Mouse (Mus musculus) kidney, embryonic 16.5 days (tissue): ENCODE measurements around the gene Zfp809. TPM values are rescaled to one million over a fixed set of nuclear protein-coding genes. Genes with fewer than 3 reads are reported as not detected.
"Not testable (repeated sequence)": the region's sequence is repeated elsewhere in the genome, so short reads cannot be mapped to it uniquely, and the experiment has no call there.

Experiments used
- ATAC-seq: fragments of 200-750 bp; cut with Nextera tagmentation; 2 replicates; pipeline ENCODE4 v1.8.0; 2017; ENCODE audit warnings: moderate TSS enrichment; ENCODE audit not compliant: low FRiP score, low TSS enrichment
- H3K27ac ChIP-seq: fragments of 300-500 bp; sonication (generic); 2 replicates; pipeline ENCODE4 v1.5.1; 2014; ENCODE audit warnings: low read length
- H3K27me3 ChIP-seq: fragments of 300-500 bp; sonication (generic); 2 replicates; pipeline ENCODE4 v1.6.1; 2014; ENCODE audit warnings: low read length, control low read depth, mixed read lengths; ENCODE audit not compliant: insufficient read depth
- H3K36me3 ChIP-seq: fragments of 300-500 bp; sonication (generic); 2 replicates; pipeline ENCODE4 v1.6.1; 2014; ENCODE audit warnings: low read length, control low read depth, mixed read lengths; ENCODE audit not compliant: insufficient read depth
- H3K4me1 ChIP-seq: fragments of 300-500 bp; sonication (generic); 2 replicates; pipeline ENCODE4 v1.6.1; 2014; ENCODE audit warnings: low read length, control low read depth, mixed read lengths; ENCODE audit not compliant: insufficient read depth
- H3K4me2 ChIP-seq: fragments of 300-500 bp; sonication (generic); replicated peaks from 2 replicates; pipeline ENCODE4 v1.6.1; 2014; ENCODE audit warnings: low read depth, low read length
- H3K4me3 ChIP-seq: fragments of 300-500 bp; sonication (generic); 2 replicates; pipeline ENCODE4 v1.5.1; 2014; ENCODE audit warnings: mild to moderate bottlenecking, low read length
- H3K9ac ChIP-seq: fragments of 300-500 bp; sonication (generic); replicated peaks from 2 replicates; pipeline ENCODE4 v1.6.1; 2014; ENCODE audit warnings: low read length
- H3K9me3 ChIP-seq: fragments of 300-500 bp; sonication (generic); 2 replicates; pipeline ENCODE4 v1.6.1; 2016; ENCODE audit warnings: low read length, control low read depth
- WGBS: fragments of 180-500 bp; shearing (Covaris S2); extraction: QIAGEN DNeasy Blood & Tissue Kit; methylation state at CpG from one replicate; pipeline ENCODE4 v1.1.7; 2014; 5-methylcytosine and 5-hydroxymethylcytosine counted together
- polyA plus RNA-seq: library from polyadenylated mRNA; unstranded; fragments of >200 nt; fragmentation: Nextera tagmentation; extraction: Ambion mirVana; gene quantifications from 2 replicates; pipeline ENCODE4 v1.2.1, GENCODE M21; 2015

Zfp809 gene
- polyA plus RNA-seq, 1 experiment from 2014 or later: 20.0 TPM

- H3K27ac ChIP-seq, H3K4me1 ChIP-seq, ATAC-seq, H3K9me3 ChIP-seq, H3K27me3 ChIP-seq, H3K36me3 ChIP-seq: not testable (repeated sequence)
- 70% methylated on average over 7 of the region's 7 CpGs for WGBS
- peak overlapping the region; percentile 83 for H3K4me2 ChIP-seq
- H3K4me3 ChIP-seq: peak overlapping the region; percentile 73
- H3K9ac ChIP-seq: peak overlapping the region; percentile 83; the same call in 1 of the 2 replicates
These were observed 817 bp downstream of the Zfp809 start for GRCm38 (mm10) chr9:22226389-22226673.

- ATAC-seq: no peak
- H3K36me3 ChIP-seq: no peaks in the 10 kb centered on the region
- 82% methylated on average over 15 of the region's 15 CpGs for WGBS
- no peaks in the 10 kb centered on the region for H3K27me3 ChIP-seq
- H3K9ac ChIP-seq: no peak overlapping the region
- H3K9me3 ChIP-seq: 0 out of 2 replicates have a peak, but pooled peaks cover 2% of the 10 kb centered on the region
- H3K27ac ChIP-seq: no peak overlapping the region
- no peak overlapping the region for H3K4me2 ChIP-seq
- H3K4me3 ChIP-seq: no peak overlapping the region
- peaks cover 4% of the 10 kb centered on the region for H3K4me1 ChIP-seq
These were observed 1.3 kb downstream of the Zfp809 start for GRCm38 (mm10) chr9:22226846-22227245.

GRCm38 (mm10) chr9:22229386-22230026 lies 4.0 kb downstream of the Zfp809 start:
- ATAC-seq: no peak
- Histone ChIP-seq H3K9me3 (0 out of 2 replicates have a peak, but pooled peaks cover 2% of the 10 kb centered on the region), H3K4me3 (no peak overlapping the region), H3K4me2 (no peak overlapping the region), H3K4me1 (peaks cover 4% of the 10 kb centered on the region), H3K36me3 (no peaks in the 10 kb centered on the region), H3K27ac (no peak overlapping the region), H3K27me3 (no peaks in the 10 kb centered on the region), H3K9ac (no peak overlapping the region)
- WGBS: 89% methylated on average over 6 of the region's 7 CpGs

GRCm38 (mm10) chr9:22230061-22230460 lies 4.5 kb downstream of the Zfp809 start:
- Histone ChIP-seq H3K27me3 (no peaks in the 10 kb centered on the region), H3K4me2 (no peak overlapping the region), H3K36me3 (peaks cover 2% of the 10 kb centered on the region), H3K9ac (no peak overlapping the region), H3K27ac (no peak overlapping the region), H3K9me3 (0 out of 2 replicates have a peak, but pooled peaks cover 2% of the 10 kb centered on the region), H3K4me3 (no peak overlapping the region), H3K4me1 (peaks cover 4% of the 10 kb centered on the region)
- WGBS: 94% methylated on average over 3 of the region's 3 CpGs
- ATAC-seq: no peak

GRCm38 (mm10) chr9:22230556-22230955 lies 5.0 kb downstream of the Zfp809 start:
- H3K9ac ChIP-seq: no peak overlapping the region
- no peak for ATAC-seq
- H3K4me2 ChIP-seq: no peak overlapping the region
- no peak overlapping the region for H3K27ac ChIP-seq
- peaks cover 4% of the 10 kb centered on the region for H3K4me1 ChIP-seq
- 0 out of 2 replicates have a peak, but pooled peaks cover 2% of the 10 kb centered on the region for H3K9me3 ChIP-seq
- no peak overlapping the region for H3K4me3 ChIP-seq
- no peaks in the 10 kb centered on the region for H3K27me3 ChIP-seq
- peaks cover 7% of the 10 kb centered on the region for H3K36me3 ChIP-seq

GRCm38 (mm10) chr9:22240001-22240400 lies 14.5 kb downstream of the Zfp809 start:
- WGBS: 96% methylated on average over 4 of the region's 4 CpGs

GRCm38 (mm10) chr9:22244242-22244641 lies 18.7 kb downstream of the Zfp809 start:
- H3K4me2 ChIP-seq: no peak overlapping the region
- no peaks in the 10 kb centered on the region for H3K27me3 ChIP-seq
- no peak for ATAC-seq
- H3K27ac ChIP-seq: no peak overlapping the region
- H3K9me3 ChIP-seq: peaks cover 44% of the 10 kb centered on the region
- WGBS: 98% methylated on average over 2 of the region's 2 CpGs
- no peak overlapping the region for H3K9ac ChIP-seq
- no peak overlapping the region for H3K4me3 ChIP-seq
- H3K4me1 ChIP-seq: no peaks in the 10 kb centered on the region
- H3K36me3 ChIP-seq: peaks cover 83% of the 10 kb centered on the region

More at GRCm38 (mm10) chr9:22240001-22240400, 14.5 kb downstream of the Zfp809 start:
- H3K9me3 ChIP-seq: peaks cover 23% of the 10 kb centered on the region; the same call in 1 of the 2 replicates
- H3K4me1 ChIP-seq: no peaks in the 10 kb centered on the region
- no peak overlapping the region for H3K4me2 ChIP-seq
- no peak overlapping the region for H3K4me3 ChIP-seq
- ATAC-seq: no peak
- no peaks in the 10 kb centered on the region for H3K27me3 ChIP-seq
- peaks cover 84% of the 10 kb centered on the region for H3K36me3 ChIP-seq
- no peak overlapping the region for H3K27ac ChIP-seq
- no peak overlapping the region for H3K9ac ChIP-seq

GRCm38 (mm10) chr9:22256579-22256978 lies 31.1 kb downstream of the Zfp809 start:
- no peaks in the 10 kb centered on the region for H3K4me1 ChIP-seq
- H3K27me3 ChIP-seq: no peaks in the 10 kb centered on the region
- no peak overlapping the region for H3K27ac ChIP-seq
- peaks cover 21% of the 10 kb centered on the region for H3K9me3 ChIP-seq
- 90% methylated on average over 4 of the region's 4 CpGs for WGBS
- no peak for ATAC-seq
- H3K36me3 ChIP-seq: peaks cover 39% of the 10 kb centered on the region
- no peak overlapping the region for H3K4me2 ChIP-seq
- H3K4me3 ChIP-seq: no peak overlapping the region
- H3K9ac ChIP-seq: no peak overlapping the region

GRCm38 (mm10) chr9:22258784-22259183 lies 33.3 kb downstream of the Zfp809 start:
- no peak for ATAC-seq
- Histone ChIP-seq H3K4me3 (peak overlapping the region; percentile 76), H3K27me3 (no peaks in the 10 kb centered on the region), H3K9ac (peak overlapping the region; percentile 86), H3K4me2 (peak overlapping the region; percentile 77), H3K4me1 (no peaks in the 10 kb centered on the region), H3K36me3 (peaks cover 22% of the 10 kb centered on the region), H3K9me3 (peaks cover 15% of the 10 kb centered on the region), H3K27ac (no peak overlapping the region)
- 80% methylated on average over 8 of the region's 8 CpGs for WGBS

- peak within 1 kb of the TSS; percentile 28; the same call in 1 of the 2 replicates for H3K27ac ChIP-seq
These were observed 33.9 kb downstream of the Zfp809 start, which contains the start of gene Zfp599 for GRCm38 (mm10) chr9:22259184-22260091. Gene Zfp599 (minus strand): TSS chr9:22259895.

More at GRCm38 (mm10) chr9:22259184-22260091, 33.9 kb downstream of the Zfp809 start, which contains the start of gene Zfp599:
- H3K9ac ChIP-seq: peak within 1 kb of the TSS; percentile 86
- H3K4me3 ChIP-seq: peak within 1 kb of the TSS; percentile 76
- H3K9me3 ChIP-seq: peaks cover 10% of the 10 kb centered on the region
- H3K4me1 ChIP-seq: no peaks in the 10 kb centered on the region
- peak within 1 kb of the TSS; percentile 77 for H3K4me2 ChIP-seq
- H3K27me3 ChIP-seq: no peaks in the 10 kb centered on the region
- under 1% methylated on average over 35 of the region's 35 CpGs for WGBS
- peaks cover 17% of the 10 kb centered on the region for H3K36me3 ChIP-seq
- peak; percentile 99 for ATAC-seq
